ENCODE assay signal across 17 mouse cellular contexts in genomic region chr4:71488059-71488458, GRCm38 (mm10).
"Had no signal": no experiment of that assay in that cellular context is flagged by ENCODE, and none has a peak within 500 bp of the region (broad histone marks: within the 10 kb centered on the region; RNA-seq: fewer than 3 reads in every experiment).

No protein-coding gene starts in this region.

- H3K36me3 ChIP-seq: embryonic facial prominence, embryonic 10.5 days; embryonic facial prominence, embryonic 12.5 days; embryonic facial prominence, embryonic 13.5 days; embryonic facial prominence, embryonic 15.5 days; forebrain, embryonic 10.5 days; forebrain, embryonic 12.5 days; forebrain, embryonic 15.5 days had no signal

- H3K4me1 ChIP-seq: embryonic facial prominence, embryonic 15.5 days had no signal

- ATAC-seq: forebrain, embryonic 13.5 days; forebrain, embryonic 14.5 days; forebrain, embryonic 15.5 days; forebrain, embryonic 16.5 days had no signal

- H3K9ac ChIP-seq: embryonic facial prominence, embryonic 12.5 days; embryonic facial prominence, embryonic 13.5 days; embryonic facial prominence, embryonic 15.5 days; forebrain, embryonic 12.5 days; forebrain, embryonic 13.5 days; forebrain, embryonic 15.5 days had no signal

- H3K27ac ChIP-seq: embryonic facial prominence, embryonic 10.5 days; embryonic facial prominence, embryonic 12.5 days; embryonic facial prominence, embryonic 13.5 days; embryonic facial prominence, embryonic 15.5 days; forebrain, embryonic 10.5 days; forebrain, embryonic 12.5 days; forebrain, embryonic 13.5 days; forebrain, embryonic 15.5 days; gastrocnemius, adult 2 months; heart, adult 2 months had no signal

- H3K27me3 ChIP-seq: embryonic facial prominence, embryonic 12.5 days; embryonic facial prominence, embryonic 13.5 days; embryonic facial prominence, embryonic 15.5 days had no signal

- DNase-seq: cerebellum, adult 8-10 months; cerebellum, postnatal 14 days; cerebellum, postnatal 36 days; heart, adult 11 months had no signal

- H3K9me3 ChIP-seq: embryonic facial prominence, embryonic 10.5 days; embryonic facial prominence, embryonic 12.5 days; embryonic facial prominence, embryonic 13.5 days; embryonic facial prominence, embryonic 15.5 days; forebrain, embryonic 10.5 days; forebrain, embryonic 12.5 days; forebrain, embryonic 13.5 days; forebrain, embryonic 15.5 days had no signal

- H3K4me2 ChIP-seq: embryonic facial prominence, embryonic 12.5 days; embryonic facial prominence, embryonic 13.5 days; embryonic facial prominence, embryonic 15.5 days; forebrain, embryonic 12.5 days; forebrain, embryonic 13.5 days; forebrain, embryonic 15.5 days had no signal

- H3K4me3 ChIP-seq: embryonic facial prominence, embryonic 10.5 days; embryonic facial prominence, embryonic 12.5 days; embryonic facial prominence, embryonic 13.5 days; embryonic facial prominence, embryonic 15.5 days; erythroblast, embryonic 14.5 days; forebrain, embryonic 10.5 days; forebrain, embryonic 12.5 days; forebrain, embryonic 13.5 days; forebrain, embryonic 15.5 days; gastrocnemius, adult 2 months; heart, adult 2 months had no signal
